Mouse (Mus musculus) liver, postnatal 0 days (tissue): ENCODE results near the gene Vsig8. TPM values are rescaled to one million over a fixed set of nuclear protein-coding genes. Genes with fewer than 3 reads are reported as not detected.

Experiments
- ATAC-seq: fragments of 200-750 bp; cut with Nextera tagmentation; 2 replicates; pipeline ENCODE4 v1.8.0; 2017; ENCODE audit warnings: mild to moderate bottlenecking, moderate library complexity
- DNase-seq: peaks from one replicate; pipeline ENCODE4 v3.0.0-alpha.2; 2016
- H3K27ac ChIP-seq: fragments of 300-500 bp; sonication (generic); 2 replicates; pipeline ENCODE4 v1.5.1; 2014; ENCODE audit warnings: antibody characterized with exemption, moderate library complexity, mild to moderate bottlenecking, low read depth
- H3K27me3 ChIP-seq: fragments of 300-500 bp; sonication (generic); 2 replicates; pipeline ENCODE4 v1.6.1; 2014; ENCODE audit warnings: low read length, control low read depth, mixed read lengths; ENCODE audit not compliant: insufficient read depth
- H3K36me3 ChIP-seq: fragments of 300-500 bp; sonication (generic); replicated peaks from 2 replicates; pipeline ENCODE4 v1.6.1; 2014; ENCODE audit warnings: mild to moderate bottlenecking, control low read depth, low read length, moderate library complexity, mixed read lengths; ENCODE audit not compliant: insufficient read depth
- H3K4me1 ChIP-seq: fragments of 300-500 bp; sonication (generic); 2 replicates; pipeline ENCODE4 v1.6.1; 2014; ENCODE audit warnings: antibody characterized with exemption, mild to moderate bottlenecking, control low read depth; ENCODE audit not compliant: insufficient read depth
- H3K4me2 ChIP-seq: fragments of 300-500 bp; sonication (generic); 2 replicates; pipeline ENCODE4 v1.6.1; 2014; ENCODE audit warnings: low read depth, mild to moderate bottlenecking, low read length, moderate library complexity, mixed read lengths
- H3K4me3 ChIP-seq: fragments of 300-500 bp; sonication (generic); 2 replicates; pipeline ENCODE4 v1.5.1; 2014; ENCODE audit warnings: low read depth, low read length
- H3K9ac ChIP-seq: fragments of 300-500 bp; sonication (generic); replicated peaks from 2 replicates; pipeline ENCODE4 v1.6.1; 2014; ENCODE audit warnings: mild to moderate bottlenecking, moderate library complexity
- H3K9me3 ChIP-seq: fragments of 300-500 bp; sonication (generic); 2 replicates; pipeline ENCODE4 v1.6.1; 2016; ENCODE audit warnings: mild to moderate bottlenecking, control low read depth, low read length, mixed read lengths
- CTCF ChIP-seq: sonication (generic); IDR thresholded peaks from 2 replicates; pipeline ENCODE4 v1.5.1; 2016; ENCODE audit warnings: antibody characterized with exemption, low read depth
- EP300 ChIP-seq: IDR thresholded peaks from 2 replicates; pipeline ENCODE4 v1.6.1; 2016; ENCODE audit warnings: antibody characterized with exemption, low read depth, mild to moderate bottlenecking
- WGBS: fragments of 180-500 bp; shearing (Covaris S2); extraction: QIAGEN DNeasy Blood & Tissue Kit; methylation state at CpG from one replicate; pipeline ENCODE4 v1.1.7; 2014; ENCODE audit not compliant: insufficient replicate concordance; 5-methylcytosine and 5-hydroxymethylcytosine counted together
- polyA plus RNA-seq: library from polyadenylated mRNA; unstranded; fragments of >200 nt; fragmentation: Nextera tagmentation; extraction: Ambion mirVana; gene quantifications from 2 replicates; pipeline ENCODE4 v1.2.1, GENCODE M21; 2015

Vsig8 gene
- polyA plus RNA-seq, 1 experiment from 2014 or later = not detected

- Histone ChIP-seq H3K36me3 (no peaks in the 10 kb centered on the region), H3K27ac (no peak overlapping the region), H3K4me2 (no peak overlapping the region; the same call in 1 of the 2 replicates), H3K27me3 (peaks cover 17% of the 10 kb centered on the region), H3K4me3 (no peak overlapping the region), H3K9me3 (no peaks in the 10 kb centered on the region), H3K9ac (no peak overlapping the region), H3K4me1 (no peaks in the 10 kb centered on the region)
- no peak for ATAC-seq
- 4% methylated on average over 11 of the region's 13 CpGs for WGBS
- no peak for TF ChIP-seq EP300
- no peak for TF ChIP-seq CTCF
- no peak for DNase-seq
Observed at GRCm38 (mm10) chr1:172532551-172532950, 23.2 kb upstream of the Vsig8 start.

- ATAC-seq = no peak
- H3K27ac ChIP-seq = no peak overlapping the region
- H3K9ac ChIP-seq = no peak overlapping the region
- no peak for DNase-seq
- no peak overlapping the region for H3K4me3 ChIP-seq
- H3K9me3 ChIP-seq = no peaks in the 10 kb centered on the region
- WGBS = 81% methylated on average over 16 of the region's 16 CpGs
- H3K4me1 ChIP-seq = no peaks in the 10 kb centered on the region
- H3K27me3 ChIP-seq = peaks cover 12% of the 10 kb centered on the region; the same call in 1 of the 2 replicates
- no peak overlapping the region for H3K4me2 ChIP-seq
- H3K36me3 ChIP-seq = no peaks in the 10 kb centered on the region
- TF ChIP-seq CTCF (no peak), EP300 (no peak)
Observed at GRCm38 (mm10) chr1:172535116-172535515, 20.6 kb upstream of the Vsig8 start.

GRCm38 (mm10) chr1:172539827-172540226 lies 15.9 kb upstream of the Vsig8 start:
- ATAC-seq = no peak
- DNase-seq = no peak
- no peak overlapping the region for H3K4me2 ChIP-seq
- H3K9ac ChIP-seq = no peak overlapping the region
- H3K27ac ChIP-seq = no peak overlapping the region
- H3K9me3 ChIP-seq = no peaks in the 10 kb centered on the region
- no peaks in the 10 kb centered on the region for H3K4me1 ChIP-seq
- H3K4me3 ChIP-seq = no peak overlapping the region
- 64% methylated on average over 6 of the region's 6 CpGs for WGBS
- no peaks in the 10 kb centered on the region for H3K36me3 ChIP-seq
- TF ChIP-seq CTCF (no peak), EP300 (no peak)
- H3K27me3 ChIP-seq = no peaks in the 10 kb centered on the region

- H3K27ac ChIP-seq = no peak overlapping the region
- no peak overlapping the region for H3K4me3 ChIP-seq
- no peak overlapping the region for H3K9ac ChIP-seq
- H3K9me3 ChIP-seq = no peaks in the 10 kb centered on the region
- TF ChIP-seq EP300 (no peak), CTCF (no peak)
- H3K27me3 ChIP-seq = no peaks in the 10 kb centered on the region
- no peak overlapping the region for H3K4me2 ChIP-seq
- no peaks in the 10 kb centered on the region for H3K36me3 ChIP-seq
- ATAC-seq (no peak), DNase-seq (no peak)
- 60% methylated on average over 11 of the region's 11 CpGs for WGBS
- H3K4me1 ChIP-seq = no peaks in the 10 kb centered on the region
Observed at GRCm38 (mm10) chr1:172540283-172540820, 15.4 kb upstream of the Vsig8 start.

GRCm38 (mm10) chr1:172546062-172546461 lies 9.7 kb upstream of the Vsig8 start:
- TF ChIP-seq EP300 (no peak), CTCF (no peak)
- ATAC-seq = no peak
- Histone ChIP-seq H3K36me3 (no peaks in the 10 kb centered on the region), H3K27ac (no peak overlapping the region), H3K4me2 (no peak overlapping the region), H3K9ac (no peak overlapping the region), H3K4me3 (no peak overlapping the region), H3K4me1 (0 out of 2 replicates have a peak, but pooled peaks cover 3% of the 10 kb centered on the region), H3K9me3 (no peaks in the 10 kb centered on the region), H3K27me3 (0 out of 2 replicates have a peak, but pooled peaks cover 4% of the 10 kb centered on the region)
- no peak for DNase-seq
- 73% methylated on average over 4 of the region's 4 CpGs for WGBS

GRCm38 (mm10) chr1:172548501-172548900 lies 7.2 kb upstream of the Vsig8 start:
- H3K36me3 ChIP-seq = no peaks in the 10 kb centered on the region
- H3K27ac ChIP-seq = peak overlapping the region; percentile 39
- 20% methylated on average over 7 of the region's 7 CpGs for WGBS
- H3K4me1 ChIP-seq = 0 out of 2 replicates have a peak, but pooled peaks cover 3% of the 10 kb centered on the region
- peak; percentile 57; the same call in 1 of the 2 replicates for ATAC-seq
- no peaks in the 10 kb centered on the region for H3K9me3 ChIP-seq
- 0 out of 2 replicates have a peak, but pooled peaks cover 4% of the 10 kb centered on the region for H3K27me3 ChIP-seq
- H3K4me3 ChIP-seq = no peak overlapping the region
- H3K4me2 ChIP-seq = 0 out of 2 replicates have a peak overlapping the region, but pooled peaks have one; percentile 26
- DNase-seq = no peak
- H3K9ac ChIP-seq = no peak overlapping the region
- TF ChIP-seq CTCF = no peak
- TF ChIP-seq EP300 = no peak
